Mouse (Mus musculus) lung, embryonic 14.5 days (tissue): Measurements from ENCODE around the gene Rpl18. TPM values are rescaled to one million over a fixed set of nuclear protein-coding genes. Genes with fewer than 3 reads are reported as not detected.

Experiments used
- ATAC-seq: fragments of 200-750 bp; cut with Nextera tagmentation; 2 replicates; pipeline ENCODE4 v1.8.0; 2017; ENCODE audit warnings: mild to moderate bottlenecking, moderate TSS enrichment, moderate library complexity; ENCODE audit not compliant: insufficient read depth
- DNase-seq: peaks from one replicate; pipeline ENCODE4 v3.0.0-alpha.2; 2015
- H3K27ac ChIP-seq: fragments of 300-500 bp; sonication (generic); 2 replicates; pipeline ENCODE4 v1.5.1; 2014; ENCODE audit warnings: low read depth, mild to moderate bottlenecking, moderate library complexity
- H3K27me3 ChIP-seq: fragments of 300-500 bp; sonication (generic); 2 replicates; pipeline ENCODE4 v1.6.1; 2014; ENCODE audit warnings: low read length, control low read depth; ENCODE audit not compliant: insufficient read depth
- H3K36me3 ChIP-seq: fragments of 300-500 bp; sonication (generic); 2 replicates; pipeline ENCODE4 v1.6.1; 2014; ENCODE audit warnings: control low read depth; ENCODE audit not compliant: insufficient read depth
- H3K4me1 ChIP-seq: fragments of 300-500 bp; sonication (generic); 2 replicates; pipeline ENCODE4 v1.6.1; 2014; ENCODE audit warnings: antibody characterized with exemption, control low read depth; ENCODE audit not compliant: insufficient read depth
- H3K4me2 ChIP-seq: fragments of 300-500 bp; sonication (generic); 2 replicates; pipeline ENCODE4 v1.6.1; 2014; ENCODE audit warnings: mild to moderate bottlenecking
- H3K4me3 ChIP-seq: fragments of 300-500 bp; sonication (generic); 2 replicates; pipeline ENCODE4 v1.5.1; 2014; ENCODE audit warnings: low read depth, low read length
- H3K9ac ChIP-seq: fragments of 300-500 bp; sonication (generic); 2 replicates; pipeline ENCODE4 v1.6.1; 2014
- H3K9me3 ChIP-seq: fragments of 300-500 bp; sonication (generic); 2 replicates; pipeline ENCODE4 v1.6.1; 2016; ENCODE audit warnings: low read depth, low read length, control low read depth
- CTCF ChIP-seq: IDR thresholded peaks from 2 replicates; pipeline ENCODE4 v1.5.1; 2016; ENCODE audit warnings: antibody characterized with exemption, low read depth
- WGBS: fragments of 180-500 bp; shearing (Covaris S2); extraction: QIAGEN DNeasy Blood & Tissue Kit; methylation state at CpG from one replicate; pipeline ENCODE4 v1.1.7; 2014; 5-methylcytosine and 5-hydroxymethylcytosine counted together
- polyA plus RNA-seq: library from polyadenylated mRNA; unstranded; fragments of >200 nt; fragmentation: Nextera tagmentation; extraction: Ambion mirVana; gene quantifications from 2 replicates; pipeline ENCODE4 v1.2.1, GENCODE M21; 2014

Gene Rpl18
- polyA plus RNA-seq, 1 experiment from 2014 or later = 1,303 TPM

DNA sequence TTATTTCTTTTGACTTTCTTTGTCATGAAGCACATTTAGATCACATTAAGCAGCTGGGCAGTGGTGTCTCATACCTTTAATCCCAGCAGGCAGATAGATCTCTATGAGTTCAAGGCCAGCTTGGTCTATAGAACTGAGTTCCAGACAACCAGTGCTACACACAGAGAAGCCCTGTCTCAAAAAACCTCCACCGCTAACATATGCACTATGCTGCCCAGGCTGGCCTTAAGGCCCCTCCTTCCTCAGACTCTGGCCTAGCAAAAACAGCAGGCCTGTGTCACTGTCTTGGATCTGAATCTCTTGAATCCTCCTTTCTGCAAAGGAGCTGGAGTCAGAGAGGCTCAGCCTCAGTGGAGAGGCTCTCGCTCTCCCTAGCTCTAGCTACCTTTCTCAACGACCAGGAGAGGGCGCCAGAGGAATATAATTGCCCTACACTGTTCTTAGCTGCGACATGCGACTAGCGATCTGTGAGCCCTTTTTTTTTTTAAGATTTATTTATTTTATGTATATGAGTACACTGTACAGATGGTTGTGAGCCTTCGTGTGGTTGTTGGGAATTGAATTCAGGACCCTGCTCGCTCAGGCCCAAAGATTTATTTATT is 24.0 kb downstream of the Rpl18 start:
- H3K4me2 ChIP-seq = no peak overlapping the region
- H3K9ac ChIP-seq = no peak overlapping the region
- peak; percentile 88 for ATAC-seq
- no peaks in the 10 kb centered on the region for H3K36me3 ChIP-seq
- no peaks in the 10 kb centered on the region for H3K27me3 ChIP-seq
- 4% methylated on average over 9 of the region's 9 CpGs for WGBS
- no peak overlapping the region for H3K27ac ChIP-seq
- peak; percentile 89 for TF ChIP-seq CTCF
- H3K9me3 ChIP-seq = no peaks in the 10 kb centered on the region
- H3K4me1 ChIP-seq = no peaks in the 10 kb centered on the region
- peak; percentile 95 for DNase-seq
- no peak overlapping the region for H3K4me3 ChIP-seq

DNA sequence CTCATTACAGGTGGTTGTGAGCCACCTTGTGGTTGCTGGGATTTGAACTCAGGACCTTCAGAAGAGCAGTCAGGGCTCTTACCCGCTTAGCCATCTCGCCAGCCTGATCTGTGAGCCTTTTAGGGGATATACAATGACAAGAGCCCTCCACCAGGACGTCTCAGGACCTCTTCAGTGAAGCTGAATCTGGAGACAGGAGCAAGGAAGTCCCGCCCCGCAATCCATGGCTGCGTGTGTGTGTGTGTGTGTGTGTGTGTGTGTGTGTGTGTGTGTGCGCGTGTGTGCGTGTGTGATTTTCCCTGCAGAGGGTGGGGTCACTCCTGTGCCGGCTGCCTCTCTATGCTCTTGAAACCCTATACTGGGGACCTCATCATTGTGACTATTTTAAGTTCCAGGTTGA is 24.6 kb downstream of the Rpl18 start:
- 50% methylated on average over 10 of the region's 10 CpGs for WGBS
- DNase-seq (no peak), ATAC-seq (no peak)
- Histone ChIP-seq H3K4me2 (no peak overlapping the region), H3K4me1 (no peaks in the 10 kb centered on the region), H3K4me3 (no peak overlapping the region), H3K27ac (no peak overlapping the region), H3K36me3 (no peaks in the 10 kb centered on the region), H3K9me3 (no peaks in the 10 kb centered on the region), H3K9ac (no peak overlapping the region), H3K27me3 (no peaks in the 10 kb centered on the region)
- TF ChIP-seq CTCF = no peak

- no peak overlapping the region for H3K9ac ChIP-seq
- H3K27ac ChIP-seq = no peak overlapping the region
- no peaks in the 10 kb centered on the region for H3K27me3 ChIP-seq
- H3K4me1 ChIP-seq = no peaks in the 10 kb centered on the region
- no peak for ATAC-seq
- TF ChIP-seq CTCF = no peak
- WGBS = 82% methylated on average over 12 of the region's 12 CpGs
- peak overlapping the region; percentile 28; the same call in 1 of the 2 replicates for H3K4me3 ChIP-seq
- H3K36me3 ChIP-seq = no peaks in the 10 kb centered on the region
- H3K9me3 ChIP-seq = no peaks in the 10 kb centered on the region
- no peak for DNase-seq
- peak overlapping the region; percentile 55; the same call in 1 of the 2 replicates for H3K4me2 ChIP-seq
Measured at GRCm38 (mm10) chr7:45741308-45741707, 26.1 kb downstream of the Rpl18 start.

- H3K4me3 ChIP-seq = peak overlapping the region; percentile 28
- H3K4me1 ChIP-seq = no peaks in the 10 kb centered on the region
- no peak for TF ChIP-seq CTCF
- H3K9ac ChIP-seq = 0 out of 2 replicates have a peak overlapping the region, but pooled peaks have one; percentile 14
- no peaks in the 10 kb centered on the region for H3K36me3 ChIP-seq
- ATAC-seq (no peak), DNase-seq (no peak)
- H3K9me3 ChIP-seq = no peaks in the 10 kb centered on the region
- 32% methylated on average over 11 of the region's 11 CpGs for WGBS
- H3K4me2 ChIP-seq = peak overlapping the region; percentile 55
- no peaks in the 10 kb centered on the region for H3K27me3 ChIP-seq
- no peak overlapping the region for H3K27ac ChIP-seq
Measured at GRCm38 (mm10) chr7:45741777-45742176, 26.5 kb downstream of the Rpl18 start.

DNA sequence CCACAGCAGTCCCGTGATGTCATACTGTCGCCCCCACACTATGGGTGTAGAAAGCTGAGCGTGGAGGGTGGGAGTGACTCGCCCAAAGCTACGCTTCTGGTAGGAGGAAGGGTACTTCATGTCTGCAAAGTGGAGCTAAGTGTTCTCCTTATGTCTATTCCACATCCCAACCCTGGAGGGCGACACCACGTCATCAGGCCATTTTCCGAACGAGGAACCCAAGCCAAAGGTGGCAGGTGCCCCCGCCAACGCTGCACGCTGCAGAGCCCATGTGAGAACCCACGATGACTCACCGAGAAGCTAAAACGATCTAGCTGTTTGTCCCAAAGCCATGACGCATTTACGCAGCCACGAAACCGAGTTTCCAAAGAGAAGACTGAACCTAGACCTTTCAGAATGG is 27.1 kb downstream of the Rpl18 start:
- no peaks in the 10 kb centered on the region for H3K27me3 ChIP-seq
- no peaks in the 10 kb centered on the region for H3K36me3 ChIP-seq
- no peaks in the 10 kb centered on the region for H3K9me3 ChIP-seq
- H3K27ac ChIP-seq = no peak overlapping the region
- TF ChIP-seq CTCF = peak; percentile 49
- peak overlapping the region; percentile 28 for H3K4me3 ChIP-seq
- H3K4me2 ChIP-seq = peak overlapping the region; percentile 55
- H3K9ac ChIP-seq = no peak overlapping the region
- DNase-seq = no peak
- no peaks in the 10 kb centered on the region for H3K4me1 ChIP-seq
- ATAC-seq = no peak
- 29% methylated on average over 19 of the region's 19 CpGs for WGBS

GRCm38 (mm10) chr7:45744387-45744786 is 29.1 kb downstream of the Rpl18 start:
- H3K36me3 ChIP-seq = no peaks in the 10 kb centered on the region
- ATAC-seq = peak; percentile 26; the same call in 1 of the 2 replicates
- no peak overlapping the region for H3K4me3 ChIP-seq
- 33% methylated on average over 2 of the region's 2 CpGs for WGBS
- no peaks in the 10 kb centered on the region for H3K4me1 ChIP-seq
- no peaks in the 10 kb centered on the region for H3K27me3 ChIP-seq
- no peak overlapping the region for H3K27ac ChIP-seq
- DNase-seq = peak; percentile 85
- H3K4me2 ChIP-seq = no peak overlapping the region
- H3K9ac ChIP-seq = no peak overlapping the region
- H3K9me3 ChIP-seq = no peaks in the 10 kb centered on the region
- TF ChIP-seq CTCF = no peak

DNA sequence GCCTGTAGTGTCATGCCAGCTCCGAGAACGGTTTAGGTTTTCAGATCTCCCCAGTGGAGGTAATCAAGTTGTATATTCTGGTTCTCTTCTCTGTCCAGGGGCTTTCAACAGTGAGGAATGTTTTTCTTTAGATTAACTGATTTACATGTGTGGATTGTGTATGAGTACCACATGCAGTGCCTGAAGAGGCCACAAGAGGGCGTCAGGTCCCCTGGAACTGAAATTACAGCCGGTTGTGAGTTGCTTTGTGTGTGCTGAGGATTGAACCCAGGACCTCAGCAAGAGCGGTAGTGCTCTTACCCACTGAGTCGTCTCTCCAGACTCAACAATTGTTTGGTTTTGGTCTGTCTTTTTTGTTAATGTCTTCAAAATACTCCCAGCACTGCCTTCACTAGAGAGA is 31.3 kb downstream of the Rpl18 start:
- DNase-seq = no peak
- 63% methylated on average over 6 of the region's 6 CpGs for WGBS

More for the DNA sequence above, 31.3 kb downstream of the Rpl18 start:
- no peaks in the 10 kb centered on the region for H3K27me3 ChIP-seq
- H3K36me3 ChIP-seq = no peaks in the 10 kb centered on the region
- ATAC-seq = no peak
- no peaks in the 10 kb centered on the region for H3K9me3 ChIP-seq
- TF ChIP-seq CTCF = peak; percentile 68
- H3K4me3 ChIP-seq = no peak overlapping the region
- H3K9ac ChIP-seq = no peak overlapping the region
- no peak overlapping the region for H3K4me2 ChIP-seq
- no peaks in the 10 kb centered on the region for H3K4me1 ChIP-seq
- H3K27ac ChIP-seq = no peak overlapping the region
